ENCODE assay signal across 16 mouse cellular contexts in the genomic region with DNA sequence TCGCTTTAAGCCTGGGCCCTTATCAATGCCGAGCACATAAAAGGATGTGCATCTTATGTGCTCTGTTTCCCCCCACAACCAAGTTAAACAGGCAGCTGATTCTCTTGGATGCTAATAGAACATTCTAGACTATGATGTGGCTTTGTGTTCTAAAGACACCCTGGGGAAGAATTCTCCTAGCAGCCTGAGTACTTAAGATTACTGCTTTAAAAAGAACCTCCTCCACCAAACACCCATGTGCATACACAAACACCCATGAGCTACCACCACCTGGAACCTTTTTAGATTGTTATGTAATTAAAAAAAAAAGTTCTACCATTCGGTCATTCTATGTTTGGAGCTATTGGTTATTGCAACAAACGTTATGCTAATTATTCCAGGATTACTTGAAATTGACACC.
"Had no signal": no experiment of that assay in that cellular context is flagged by ENCODE, and none has a peak within 500 bp of the region (broad histone marks: within the 10 kb centered on the region; RNA-seq: fewer than 3 reads in every experiment).

No protein-coding gene starts in this region.

- H3K9ac ChIP-seq: liver, embryonic 14.5 days; lung, embryonic 15.5 days had no signal

- H3K9me3 ChIP-seq: lung, embryonic 15.5 days had no signal

- ATAC-seq: intestine, embryonic 16.5 days had no signal

- DNase-seq: kidney, adult 18-20 months; kidney, adult 9 months; kidney, postnatal 36 days; layer of hippocampus, postnatal 36 days; lung, adult 18-20 months; lung, postnatal 10 days; lung, postnatal 36 days; midbrain, embryonic 14.5 days; thymus, adult 2 months; thymus, postnatal 14 days; thymus, postnatal 4 days had no signal

- H3K4me2 ChIP-seq: lung, embryonic 15.5 days; midbrain, embryonic 11.5 days had no signal

- H3K4me3 ChIP-seq: lung, embryonic 15.5 days had no signal

- H3K27me3 ChIP-seq: lung, embryonic 15.5 days had no signal

- H3K27ac ChIP-seq: kidney, postnatal 0 days; liver, embryonic 14.5 days; lung, embryonic 15.5 days had no signal
